Mouse (Mus musculus) myocyte (in vitro differentiated cells): Measurements from ENCODE around the gene Lcp1. TPM values are rescaled to one million over a fixed set of nuclear protein-coding genes. Genes with fewer than 3 reads are reported as not detected.

Experiments
- H3K27me3 ChIP-seq: one replicate; pipeline ENCODE4 v1.6.1; 2011; ENCODE audit not compliant: control insufficient read depth, insufficient read depth, insufficient read length
- H3K36me3 ChIP-seq: one replicate; pipeline ENCODE4 v1.6.1; 2011; ENCODE audit not compliant: control insufficient read depth, insufficient read depth
- H3K4me2 ChIP-seq: one replicate; pipeline ENCODE4 v1.6.1; 2011; ENCODE audit warnings: low read depth, control low read depth
- H3K4me3 ChIP-seq: one replicate; pipeline ENCODE4 v1.5.1; 2011; ENCODE audit warnings: mild to moderate bottlenecking, control low read depth, moderate library complexity
- H3K79me2 ChIP-seq: one replicate; pipeline ENCODE4 v1.6.1; 2011; ENCODE audit not compliant: control insufficient read depth, insufficient read depth
- H3ac ChIP-seq: one replicate; pipeline ENCODE4 v1.6.1; 2011; ENCODE audit not compliant: control insufficient read depth, insufficient read length
- CEBPB ChIP-seq: IDR thresholded peaks from 2 replicates; pipeline ENCODE4 v1.6.1; 2011; ENCODE audit warnings: mild to moderate bottlenecking, moderate library complexity; ENCODE audit not compliant: poor library complexity, insufficient read depth, severe bottlenecking
- E2F4 ChIP-seq: IDR thresholded peaks from one replicate; pipeline ENCODE4 v1.6.1; 2011; ENCODE audit warnings: mild to moderate bottlenecking, control low read depth, moderate library complexity; ENCODE audit not compliant: insufficient read depth
- MAX ChIP-seq: IDR thresholded peaks from one replicate; pipeline ENCODE4 v1.6.1; 2011; ENCODE audit warnings: low read depth, mild to moderate bottlenecking, control low read depth
- MYOD1 ChIP-seq, 3 experiments: IDR thresholded peaks; one replicate each; pipeline ENCODE4 v1.6.1; 2011; ENCODE audit warnings: control low read depth in 2 of 3, low read depth in 2 of 3, mild to moderate bottlenecking in 2 of 3, moderate library complexity in 1 of 3; ENCODE audit not compliant: insufficient read length in 2 of 3, control insufficient read depth in 1 of 3
- MYOG ChIP-seq, 3 experiments: IDR thresholded peaks; one replicate each; pipeline ENCODE4 v1.6.1; 2011; ENCODE audit warnings: control low read depth in 2 of 3, low read depth in 2 of 3, mild to moderate bottlenecking in 2 of 3; ENCODE audit not compliant: insufficient read length in 2 of 3, control insufficient read depth in 1 of 3, insufficient read depth in 1 of 3
- POLR2A ChIP-seq: IDR thresholded peaks from one replicate; pipeline ENCODE4 v1.6.1; 2011; ENCODE audit warnings: low read depth, mild to moderate bottlenecking, control low read depth, moderate library complexity; ENCODE audit not compliant: insufficient read length
- POLR2AphosphoS2 ChIP-seq: IDR thresholded peaks from one replicate; pipeline ENCODE4 v1.6.1; 2011; ENCODE audit warnings: low read depth, control low read depth; ENCODE audit not compliant: insufficient read length
- REST ChIP-seq: IDR thresholded peaks from one replicate; pipeline ENCODE4 v1.6.1; 2011; ENCODE audit warnings: mild to moderate bottlenecking, control low read depth, moderate library complexity; ENCODE audit not compliant: insufficient read depth, insufficient read length
- SRF ChIP-seq: IDR thresholded peaks from one replicate; pipeline ENCODE4 v1.6.1; 2011; ENCODE audit warnings: low read depth; ENCODE audit not compliant: control insufficient read depth, insufficient read length
- TCF12 ChIP-seq: IDR thresholded peaks from one replicate; pipeline ENCODE4 v1.6.1; 2011; ENCODE audit warnings: mild to moderate bottlenecking, control low read depth; ENCODE audit not compliant: poor library complexity, insufficient read depth, severe bottlenecking
- TCF3 ChIP-seq: IDR thresholded peaks from one replicate; pipeline ENCODE4 v1.6.1; 2011; ENCODE audit warnings: low read depth, control low read depth; ENCODE audit not compliant: insufficient read length
- USF1 ChIP-seq: IDR thresholded peaks from one replicate; pipeline ENCODE4 v1.6.1; 2011; ENCODE audit warnings: low read depth, mild to moderate bottlenecking, control low read depth, moderate library complexity
- polyA plus RNA-seq: library from polyadenylated mRNA; unstranded; fragments of >200 nt; fragmentation: generic; extraction: Trizol; gene quantifications from one replicate; pipeline ENCODE4 v1.2.1, GENCODE M21; 2012; ENCODE audit warnings: missing spikeins

Gene Lcp1
- polyA plus RNA-seq, 1 experiment: not detected

DNA sequence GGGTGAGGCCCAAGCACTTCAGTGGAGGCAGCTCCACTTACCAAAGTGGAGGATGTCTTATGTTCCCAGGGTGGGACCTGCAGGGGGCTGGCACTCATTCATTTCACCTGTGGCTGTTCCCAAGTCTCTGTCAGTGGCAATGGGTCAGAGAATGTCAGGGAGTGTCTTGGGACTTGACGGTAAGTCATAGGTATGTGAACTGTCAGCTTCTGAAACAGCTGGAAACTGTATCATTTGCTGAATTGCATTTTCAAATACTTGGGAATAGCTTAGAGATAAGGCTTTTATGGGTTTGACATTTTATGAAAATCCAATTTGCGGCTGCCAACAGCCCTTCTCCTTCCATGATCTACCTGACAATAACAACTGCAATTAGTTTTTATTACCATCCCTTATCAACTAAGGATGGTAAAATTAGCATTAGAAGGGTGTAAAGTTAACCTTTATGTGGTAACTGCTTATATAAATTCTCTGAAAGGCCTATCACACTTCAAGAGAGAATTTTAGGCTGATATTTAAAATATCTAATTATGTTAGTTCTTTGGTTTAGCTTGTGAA is 34.8 kb downstream of the Lcp1 start:
- no peak overlapping the region for H3K4me2 ChIP-seq
- peaks cover 6% of the 10 kb centered on the region for H3K27me3 ChIP-seq
- no peak overlapping the region for H3K4me3 ChIP-seq
- no peaks in the 10 kb centered on the region for H3K36me3 ChIP-seq
- no peak overlapping the region for H3ac ChIP-seq
- TF ChIP-seq TCF12: no peak
- no peak for TF ChIP-seq POLR2A
- no peak for TF ChIP-seq TCF3
- TF ChIP-seq CEBPB: no peak
- no peak for TF ChIP-seq MYOG (IDR thresholded peaks at IDR 0.05; ENCODE audit: control insufficient read depth in 1 of 3, insufficient read depth in 1 of 3, insufficient read length in 2 of 3, low read depth in 2 of 3)
- TF ChIP-seq MAX: no peak
- H3K79me2 ChIP-seq: no peaks in the 10 kb centered on the region

- Histone ChIP-seq H3K36me3 (no peaks in the 10 kb centered on the region), H3K4me3 (no peak overlapping the region)
Observed at GRCm38 (mm10) chr14:75168501-75168900, 37.6 kb downstream of the Lcp1 start.

GRCm38 (mm10) chr14:75170546-75170945 is 39.6 kb downstream of the Lcp1 start:
- Histone ChIP-seq H3K4me3 (no peak overlapping the region), H3K4me2 (no peak overlapping the region), H3K79me2 (no peaks in the 10 kb centered on the region), H3K36me3 (no peaks in the 10 kb centered on the region), H3ac (no peak overlapping the region), H3K27me3 (peaks cover 14% of the 10 kb centered on the region)
- TF ChIP-seq MYOD1 (IDR thresholded peaks at IDR 0.05; ENCODE audit: control insufficient read depth in 1 of 3, insufficient read length in 2 of 3, low read depth in 2 of 3) (no peak), TCF12 (no peak), POLR2A (no peak), MAX (no peak)

More at GRCm38 (mm10) chr14:75168501-75168900, 37.6 kb downstream of the Lcp1 start:
- TF ChIP-seq MYOG (IDR thresholded peaks at IDR 0.05; ENCODE audit: control insufficient read depth in 1 of 3, insufficient read depth in 1 of 3, insufficient read length in 2 of 3, low read depth in 2 of 3) (no peak), POLR2A (no peak), MAX (no peak), CEBPB (no peak), REST (no peak), SRF (no peak), E2F4 (no peak), USF1 (no peak), TCF12 (no peak), TCF3 (no peak), MYOD1 (IDR thresholded peaks at IDR 0.05; ENCODE audit: control insufficient read depth in 1 of 3, insufficient read length in 2 of 3, low read depth in 2 of 3) (no peak), POLR2AphosphoS2 (no peak)
- Histone ChIP-seq H3K27me3 (peaks cover 6% of the 10 kb centered on the region), H3K4me2 (no peak overlapping the region), H3ac (no peak overlapping the region), H3K79me2 (no peaks in the 10 kb centered on the region)

- TF ChIP-seq MYOG (IDR thresholded peaks at IDR 0.05; ENCODE audit: control insufficient read depth in 1 of 3, insufficient read depth in 1 of 3, insufficient read length in 2 of 3, low read depth in 2 of 3) (no peak), REST (no peak), TCF12 (no peak), CEBPB (no peak), USF1 (no peak), TCF3 (no peak), SRF (no peak), POLR2AphosphoS2 (no peak), MAX (no peak), MYOD1 (IDR thresholded peaks at IDR 0.05; ENCODE audit: control insufficient read depth in 1 of 3, insufficient read length in 2 of 3, low read depth in 2 of 3) (no peak), POLR2A (no peak), E2F4 (no peak)
- no peaks in the 10 kb centered on the region for H3K79me2 ChIP-seq
- no peak overlapping the region for H3ac ChIP-seq
- H3K27me3 ChIP-seq: peaks cover 8% of the 10 kb centered on the region
- no peak overlapping the region for H3K4me3 ChIP-seq
- no peaks in the 10 kb centered on the region for H3K36me3 ChIP-seq
- no peak overlapping the region for H3K4me2 ChIP-seq
Observed at GRCm38 (mm10) chr14:75174296-75174695, 43.4 kb downstream of the Lcp1 start.

DNA sequence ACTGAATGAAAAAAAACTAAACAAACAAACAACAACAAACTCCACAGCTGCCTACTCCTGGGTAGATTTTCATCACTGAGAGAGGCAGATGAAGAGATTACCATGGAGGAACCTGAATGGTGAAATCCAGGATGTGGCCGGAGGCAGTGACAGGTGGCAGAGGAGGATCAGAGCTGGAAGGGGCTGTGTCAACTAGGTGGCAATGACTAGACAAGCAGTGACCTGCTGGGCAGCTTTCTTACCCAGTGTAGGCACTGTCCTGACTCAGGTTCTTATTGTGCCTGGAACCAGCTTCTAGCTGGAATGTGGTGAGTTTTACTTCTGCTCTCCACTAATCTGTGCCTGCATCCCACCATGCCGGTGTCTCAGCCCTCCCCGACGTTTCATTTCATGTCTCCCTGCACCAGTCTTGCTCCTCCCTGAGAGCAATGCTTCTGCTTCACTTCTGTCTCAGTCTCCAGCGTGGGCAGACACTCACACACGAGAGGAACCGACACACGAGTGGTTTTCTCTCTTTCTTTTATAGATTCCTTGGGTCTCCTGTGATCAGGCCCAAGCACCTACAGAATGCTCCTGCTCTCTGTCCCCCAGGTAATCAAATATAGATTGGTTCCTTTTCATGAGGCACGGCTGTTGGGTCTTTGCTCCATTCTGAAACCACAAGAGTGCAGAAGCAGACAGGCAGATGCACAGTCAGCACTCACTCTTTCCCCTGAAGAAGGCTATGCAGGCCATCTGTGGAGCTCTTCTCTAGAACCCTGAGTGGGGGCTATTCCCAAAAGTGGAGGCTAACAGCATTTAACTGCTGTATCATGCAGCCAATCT is 44.0 kb downstream of the Lcp1 start:
- Histone ChIP-seq H3K4me3 (no peak overlapping the region), H3K27me3 (peaks cover 8% of the 10 kb centered on the region), H3K4me2 (no peak overlapping the region), H3K79me2 (no peaks in the 10 kb centered on the region), H3ac (no peak overlapping the region), H3K36me3 (no peaks in the 10 kb centered on the region)
- TF ChIP-seq SRF (no peak), TCF3 (no peak), POLR2AphosphoS2 (no peak), USF1 (no peak), POLR2A (no peak), E2F4 (no peak), CEBPB (no peak), MYOD1 (IDR thresholded peaks at IDR 0.05; ENCODE audit: control insufficient read depth in 1 of 3, insufficient read length in 2 of 3, low read depth in 2 of 3) (no peak), MYOG (IDR thresholded peaks at IDR 0.05; ENCODE audit: control insufficient read depth in 1 of 3, insufficient read depth in 1 of 3, insufficient read length in 2 of 3, low read depth in 2 of 3) (no peak), MAX (no peak), TCF12 (no peak), REST (no peak)
